Mouse (Mus musculus) forebrain, embryonic 13.5 days (tissue): ENCODE data around the gene Hlcs. TPM values are rescaled to one million over a fixed set of nuclear protein-coding genes. Genes with fewer than 3 reads are reported as not detected.

ENCODE experiments used
- ATAC-seq: fragments of 200-750 bp; cut with Nextera tagmentation; 2 replicates; pipeline ENCODE4 v1.8.0; 2017
- H3K27ac ChIP-seq: fragments of 300-500 bp; sonication (generic); 2 replicates; pipeline ENCODE4 v1.5.1; 2015; ENCODE audit warnings: inconsistent platforms, mild to moderate bottlenecking, moderate library complexity
- H3K27me3 ChIP-seq: fragments of 300-500 bp; sonication (generic); 2 replicates; pipeline ENCODE4 v1.6.1; 2015; ENCODE audit warnings: mild to moderate bottlenecking, inconsistent platforms
- H3K36me3 ChIP-seq: fragments of 300-500 bp; sonication (generic); 2 replicates; pipeline ENCODE4 v1.6.1; 2015; ENCODE audit warnings: mild to moderate bottlenecking, inconsistent platforms; ENCODE audit not compliant: poor library complexity, severe bottlenecking
- H3K4me1 ChIP-seq: fragments of 300-500 bp; sonication (generic); 2 replicates; pipeline ENCODE4 v1.6.1; 2015; ENCODE audit warnings: inconsistent platforms
- H3K4me2 ChIP-seq: fragments of 300-500 bp; sonication (generic); 2 replicates; pipeline ENCODE4 v1.6.1; 2015; ENCODE audit warnings: inconsistent platforms, mild to moderate bottlenecking, moderate library complexity
- H3K4me3 ChIP-seq: fragments of 300-500 bp; sonication (generic); 2 replicates; pipeline ENCODE4 v1.5.1; 2015; ENCODE audit warnings: mild to moderate bottlenecking, inconsistent platforms
- H3K9ac ChIP-seq: fragments of 300-500 bp; sonication (generic); 2 replicates; pipeline ENCODE4 v1.6.1; 2015; ENCODE audit warnings: mild to moderate bottlenecking, inconsistent platforms
- H3K9me3 ChIP-seq: fragments of 300-500 bp; sonication (generic); replicated peaks from 2 replicates; pipeline ENCODE4 v1.6.1; 2016; ENCODE audit warnings: inconsistent platforms
- WGBS: fragments of 180-500 bp; shearing (Covaris S2); methylation state at CpG from one replicate; pipeline ENCODE4 v1.1.7; 2015; 5-methylcytosine and 5-hydroxymethylcytosine counted together
- polyA plus RNA-seq: library from polyadenylated mRNA; unstranded; fragments of >200 nt; fragmentation: Nextera tagmentation; extraction: Ambion mirVana; gene quantifications from 2 replicates; pipeline ENCODE4 v1.2.1, GENCODE M21; 2015

The Hlcs gene
- polyA plus RNA-seq, 1 experiment from 2014 or later, result 9.0 TPM

DNA sequence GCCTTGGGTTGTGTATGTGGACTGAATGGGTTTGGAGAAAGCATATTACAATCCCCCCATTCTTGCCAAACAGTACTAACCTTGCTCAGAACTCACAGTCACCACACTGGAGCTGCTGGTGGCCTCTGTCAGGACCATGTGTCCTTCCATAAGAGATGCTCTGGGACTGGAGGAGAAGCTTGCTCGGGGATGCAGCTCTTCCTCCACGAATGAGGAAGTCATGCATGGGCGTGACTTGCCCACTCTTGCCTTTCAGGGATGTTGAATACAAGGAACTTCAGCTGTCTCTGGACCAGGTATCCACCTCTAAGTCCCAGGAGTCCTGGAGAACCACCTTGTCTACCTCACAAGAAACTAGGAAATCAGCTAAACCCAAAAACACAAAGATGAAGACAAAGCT, 191.0 kb downstream of the Hlcs start:
- Histone ChIP-seq H3K9ac (no peak overlapping the region), H3K27me3 (peaks cover 77% of the 10 kb centered on the region), H3K27ac (no peak overlapping the region), H3K4me2 (no peak overlapping the region), H3K4me3 (no peak overlapping the region), H3K36me3 (no peaks in the 10 kb centered on the region), H3K9me3 (no peaks in the 10 kb centered on the region), H3K4me1 (peaks cover 41% of the 10 kb centered on the region)
- 91% methylated on average over 3 of the region's 3 CpGs for WGBS
- ATAC-seq, result no peak

DNA sequence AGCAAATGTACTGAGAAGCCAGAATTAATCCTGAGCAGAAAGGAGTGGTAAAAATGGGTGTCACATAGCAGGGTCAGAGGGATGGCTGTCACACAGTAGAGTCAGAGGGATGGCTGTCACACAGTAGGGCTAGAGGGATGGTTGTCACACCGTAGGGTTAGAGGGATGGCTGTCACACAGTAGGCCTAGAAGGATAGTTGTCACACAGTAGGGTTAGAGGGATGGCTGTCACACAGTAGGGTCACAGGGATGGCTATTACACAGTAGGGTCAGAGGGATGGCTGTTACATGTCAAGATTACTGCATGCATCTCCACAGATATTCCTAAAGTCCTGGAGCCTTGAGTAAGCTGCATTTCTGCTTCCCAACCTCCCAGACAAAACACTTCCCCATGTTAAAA, 195.0 kb downstream of the Hlcs start:
- Histone ChIP-seq H3K9ac (no peak overlapping the region), H3K27me3 (peaks cover 60% of the 10 kb centered on the region)
- WGBS, result 96% methylated on average over 1 of the region's 1 CpGs

DNA sequence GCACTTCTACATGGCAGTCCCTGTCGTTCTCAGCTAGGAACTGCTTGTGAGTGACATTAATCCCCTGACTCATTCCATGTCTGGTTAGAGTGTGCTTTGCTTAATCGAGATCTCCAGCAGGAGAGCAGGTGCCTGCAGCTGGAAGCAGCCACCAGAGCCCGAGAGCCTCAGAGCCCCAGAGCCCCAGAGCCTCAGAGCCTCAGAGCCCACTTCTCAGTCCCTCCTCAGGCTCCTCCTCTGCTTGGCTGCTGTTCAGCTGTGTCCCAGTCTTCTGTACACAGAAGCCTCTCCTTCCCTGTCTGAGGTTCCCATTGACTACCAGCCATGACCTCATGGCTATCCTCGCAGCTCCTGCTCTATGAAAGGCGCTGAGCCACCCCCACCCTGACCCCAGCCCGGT, 196.0 kb downstream of the Hlcs start:
- Histone ChIP-seq H3K27ac (no peak overlapping the region), H3K4me2 (no peak overlapping the region), H3K9me3 (no peaks in the 10 kb centered on the region), H3K4me3 (no peak overlapping the region), H3K36me3 (no peaks in the 10 kb centered on the region), H3K4me1 (peaks cover 12% of the 10 kb centered on the region; the same call in 1 of the 2 replicates), H3K27me3 (peaks cover 50% of the 10 kb centered on the region), H3K9ac (no peak overlapping the region)
- ATAC-seq, result no peak
- 49% methylated on average over 6 of the region's 6 CpGs for WGBS

More for the DNA sequence above, 195.0 kb downstream of the Hlcs start:
- no peaks in the 10 kb centered on the region for H3K36me3 ChIP-seq
- no peak overlapping the region for H3K4me3 ChIP-seq
- peaks cover 18% of the 10 kb centered on the region for H3K4me1 ChIP-seq
- H3K4me2 ChIP-seq, result no peak overlapping the region
- no peak for ATAC-seq
- no peaks in the 10 kb centered on the region for H3K9me3 ChIP-seq
- H3K27ac ChIP-seq, result no peak overlapping the region

DNA sequence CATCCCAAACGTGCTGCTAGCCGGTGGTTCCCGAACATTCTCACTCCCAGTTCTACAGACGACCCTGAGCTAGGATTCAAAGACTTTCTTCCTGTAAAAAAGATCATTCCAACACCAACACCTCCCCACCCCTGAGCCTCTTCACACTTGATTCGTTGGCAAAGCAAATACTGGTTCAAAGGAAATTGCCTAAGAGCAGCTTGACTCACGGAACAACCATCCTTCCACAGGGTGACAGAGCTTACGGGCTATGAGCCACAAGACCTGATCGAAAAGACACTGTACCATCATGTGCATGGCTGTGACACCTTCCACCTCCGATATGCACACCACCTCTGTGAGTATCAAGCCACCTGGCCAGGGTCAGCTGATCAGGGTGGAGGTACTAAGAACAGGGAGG, 198.7 kb downstream of the Hlcs start:
- Histone ChIP-seq H3K4me2 (no peak overlapping the region), H3K27me3 (peaks cover 38% of the 10 kb centered on the region), H3K4me1 (0 out of 2 replicates have a peak, but pooled peaks cover 6% of the 10 kb centered on the region), H3K9me3 (no peaks in the 10 kb centered on the region), H3K9ac (no peak overlapping the region), H3K4me3 (no peak overlapping the region), H3K27ac (no peak overlapping the region), H3K36me3 (no peaks in the 10 kb centered on the region)
- no peak for ATAC-seq
- 85% methylated on average over 9 of the region's 9 CpGs for WGBS

DNA sequence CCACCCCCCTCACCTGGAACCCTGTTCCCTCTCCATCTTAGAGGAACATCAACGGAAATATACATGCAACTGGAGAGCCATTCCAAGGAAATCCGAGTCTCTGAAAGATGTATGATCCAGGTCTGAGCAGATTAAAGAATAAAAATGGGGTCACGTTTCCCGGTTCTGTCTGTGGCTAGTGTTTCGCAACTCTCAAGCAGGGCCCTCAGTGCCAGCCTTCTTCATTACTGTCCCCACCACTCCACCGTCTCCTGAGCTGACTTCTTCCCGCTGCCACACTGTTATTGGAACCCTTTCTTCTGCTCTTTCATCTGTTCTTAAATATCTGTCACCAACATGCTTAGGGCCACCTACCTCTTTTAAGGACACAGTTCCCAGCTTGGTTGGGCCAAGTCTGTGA, 200.2 kb downstream of the Hlcs start:
- no peak overlapping the region for H3K9ac ChIP-seq
- H3K4me3 ChIP-seq, result no peak overlapping the region
- H3K27ac ChIP-seq, result no peak overlapping the region
- no peaks in the 10 kb centered on the region for H3K9me3 ChIP-seq
- H3K27me3 ChIP-seq, result peaks cover 31% of the 10 kb centered on the region
- H3K4me2 ChIP-seq, result no peak overlapping the region
- H3K36me3 ChIP-seq, result no peaks in the 10 kb centered on the region
- 0 out of 2 replicates have a peak, but pooled peaks cover 6% of the 10 kb centered on the region for H3K4me1 ChIP-seq
- ATAC-seq, result no peak
- WGBS, result 87% methylated on average over 7 of the region's 7 CpGs

DNA sequence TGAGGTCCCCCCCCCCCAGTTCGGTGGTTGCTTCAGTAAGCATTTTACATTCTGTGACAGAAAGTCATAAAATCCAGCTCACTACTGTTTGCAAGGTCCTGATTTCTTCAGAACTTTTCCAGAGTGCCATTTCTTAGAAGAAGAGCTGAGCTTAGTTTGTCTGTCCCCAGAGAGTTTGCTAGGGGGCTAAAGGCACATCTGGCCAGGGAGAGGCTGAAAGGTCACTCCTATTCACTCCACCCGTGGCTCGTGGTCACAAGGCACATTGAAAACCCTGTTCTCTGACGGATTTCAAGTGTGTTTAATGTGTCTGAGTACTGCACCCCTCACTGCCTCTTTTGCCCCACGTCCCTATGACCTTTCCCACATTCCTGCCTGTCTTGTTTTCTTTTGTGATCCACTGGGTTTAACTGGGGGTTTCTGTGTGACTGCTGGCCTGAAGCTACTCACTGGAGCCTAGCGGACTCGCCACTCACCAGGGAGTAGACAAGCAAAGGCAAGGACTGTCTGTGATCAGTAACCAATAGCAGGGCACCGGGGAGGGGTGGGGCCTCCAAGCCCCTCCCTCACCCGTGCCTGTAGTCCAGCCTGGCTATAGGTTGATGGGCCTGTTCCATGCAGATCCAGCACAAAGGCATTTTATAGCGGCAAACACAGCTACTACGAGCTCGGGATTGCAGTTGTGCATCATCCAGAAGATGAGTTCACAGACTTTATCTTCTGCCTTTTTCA, 215.5 kb downstream of the Hlcs start:
- H3K27ac ChIP-seq, result no peak overlapping the region
- no peak for ATAC-seq
- H3K4me2 ChIP-seq, result no peak overlapping the region
- H3K9ac ChIP-seq, result no peak overlapping the region
- H3K27me3 ChIP-seq, result peaks cover 83% of the 10 kb centered on the region
- H3K4me3 ChIP-seq, result no peak overlapping the region
- WGBS, result 5% methylated on average over 12 of the region's 12 CpGs
- H3K9me3 ChIP-seq, result no peaks in the 10 kb centered on the region
- H3K4me1 ChIP-seq, result peaks cover 7% of the 10 kb centered on the region; the same call in 1 of the 2 replicates
- H3K36me3 ChIP-seq, result no peaks in the 10 kb centered on the region

DNA sequence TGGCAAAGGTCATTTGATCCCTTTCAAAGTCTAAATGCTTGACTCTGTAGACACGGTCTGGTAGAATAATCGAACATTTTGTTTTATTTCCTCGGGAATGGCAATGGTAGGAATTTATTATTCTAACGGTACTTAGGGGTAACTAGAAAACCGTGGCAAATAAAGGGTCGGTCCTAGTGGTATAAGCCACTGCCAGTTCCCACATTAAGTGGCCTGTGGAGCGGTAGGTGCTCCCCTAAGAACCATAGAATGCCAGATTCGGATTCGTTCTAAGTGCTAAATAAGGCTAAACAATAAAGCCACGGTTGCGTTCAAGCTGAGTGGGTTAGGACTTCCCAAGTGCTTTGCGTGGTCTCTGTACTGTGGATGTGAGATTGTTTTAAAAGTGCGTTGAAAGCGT, 216.9 kb downstream of the Hlcs start:
- Histone ChIP-seq H3K27me3 (peaks cover 92% of the 10 kb centered on the region), H3K9ac (no peak overlapping the region), H3K4me3 (no peak overlapping the region), H3K9me3 (no peaks in the 10 kb centered on the region), H3K4me1 (peaks cover 7% of the 10 kb centered on the region; the same call in 1 of the 2 replicates), H3K4me2 (no peak overlapping the region), H3K27ac (no peak overlapping the region), H3K36me3 (no peaks in the 10 kb centered on the region)
- WGBS, result 2% methylated on average over 14 of the region's 14 CpGs
- ATAC-seq, result no peak

DNA sequence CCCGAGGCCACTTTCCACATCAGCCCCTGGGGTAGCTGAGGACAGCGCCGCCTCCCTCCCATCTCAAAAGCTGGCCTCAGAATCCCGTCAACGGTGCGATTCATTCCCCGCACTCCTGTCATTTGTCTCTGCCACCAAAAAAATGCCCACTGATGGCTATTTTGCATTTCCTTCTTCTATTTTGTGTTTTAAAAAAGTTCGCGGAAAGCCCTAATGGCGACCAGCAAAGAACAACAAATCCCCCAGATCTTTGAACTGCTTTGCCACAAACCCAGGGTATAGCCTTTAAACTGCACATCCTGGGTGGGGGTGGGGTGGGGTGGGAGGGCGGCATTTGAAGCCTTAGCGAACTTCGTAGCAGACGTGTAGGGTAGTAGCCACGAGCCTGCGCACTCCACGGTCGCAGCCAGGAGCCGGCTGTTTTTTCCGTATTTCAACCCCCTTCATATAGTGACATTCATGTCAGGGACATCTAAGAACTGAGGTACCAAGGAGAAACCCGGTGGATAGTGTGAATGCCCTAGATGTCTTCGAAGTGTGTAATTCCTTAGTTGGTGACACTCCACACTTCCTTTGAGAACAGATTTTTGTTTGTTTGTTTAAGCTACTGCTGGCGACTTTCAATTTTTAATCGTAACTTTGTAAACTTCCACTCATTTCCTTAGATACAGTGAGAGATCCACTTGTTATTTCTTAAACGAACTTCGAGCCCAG, 218.1 kb downstream of the Hlcs start:
- no peak overlapping the region for H3K4me3 ChIP-seq
- H3K27ac ChIP-seq, result no peak overlapping the region
- H3K9ac ChIP-seq, result no peak overlapping the region
- H3K4me2 ChIP-seq, result no peak overlapping the region
- H3K9me3 ChIP-seq, result no peaks in the 10 kb centered on the region
- 1% methylated on average over 26 of the region's 26 CpGs for WGBS
- no peak for ATAC-seq
- peaks cover 96% of the 10 kb centered on the region for H3K27me3 ChIP-seq
- H3K4me1 ChIP-seq, result peaks cover 7% of the 10 kb centered on the region; the same call in 1 of the 2 replicates
- no peaks in the 10 kb centered on the region for H3K36me3 ChIP-seq

DNA sequence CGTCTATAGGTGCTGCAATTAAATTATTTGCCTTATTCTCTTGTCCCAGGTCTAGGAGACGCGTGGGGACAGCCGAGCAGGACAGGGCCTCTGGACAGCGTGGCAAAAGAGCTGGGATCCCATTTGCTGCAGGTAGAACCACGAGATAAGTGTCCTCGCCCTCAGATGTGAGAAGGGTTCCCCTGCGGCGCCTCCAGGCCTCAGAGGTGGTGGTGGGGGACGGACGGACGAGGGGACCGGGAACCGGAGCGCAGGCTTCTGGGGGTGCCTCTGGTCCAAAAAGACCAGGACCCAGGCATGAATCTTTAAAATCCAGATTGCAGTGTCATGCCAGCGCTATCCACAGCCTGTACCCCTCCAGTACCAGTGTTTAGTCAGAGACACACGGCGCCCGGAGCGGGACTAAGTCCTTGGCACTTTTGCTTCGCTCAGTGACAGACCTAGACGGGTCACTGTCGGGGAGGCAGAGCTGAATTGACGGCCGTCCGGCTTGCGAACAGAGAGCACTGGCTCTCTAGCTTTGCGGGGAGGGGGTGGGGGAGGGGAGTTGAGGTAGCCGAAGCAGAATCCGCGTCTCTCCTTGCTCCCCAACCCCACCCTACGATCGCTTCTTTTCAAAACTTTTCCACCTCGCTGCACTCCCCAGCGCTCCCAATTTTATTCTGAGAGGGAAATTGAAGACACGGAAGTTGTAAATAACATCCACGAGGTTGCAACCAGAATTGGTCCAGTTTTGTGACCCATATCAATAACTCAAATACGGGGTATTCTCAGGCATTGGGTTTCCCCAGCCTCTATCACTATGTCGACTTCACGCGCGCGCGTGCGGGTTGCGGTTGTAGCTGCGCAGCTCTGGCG, 218.9 kb downstream of the Hlcs start:
- Histone ChIP-seq H3K27ac (no peak overlapping the region), H3K9ac (no peak overlapping the region), H3K27me3 (peaks cover 96% of the 10 kb centered on the region), H3K4me1 (peaks cover 7% of the 10 kb centered on the region; the same call in 1 of the 2 replicates), H3K9me3 (no peaks in the 10 kb centered on the region), H3K4me2 (no peak overlapping the region), H3K4me3 (no peak overlapping the region), H3K36me3 (no peaks in the 10 kb centered on the region)
- ATAC-seq, result no peak
- under 1% methylated on average over 47 of the region's 48 CpGs for WGBS

DNA sequence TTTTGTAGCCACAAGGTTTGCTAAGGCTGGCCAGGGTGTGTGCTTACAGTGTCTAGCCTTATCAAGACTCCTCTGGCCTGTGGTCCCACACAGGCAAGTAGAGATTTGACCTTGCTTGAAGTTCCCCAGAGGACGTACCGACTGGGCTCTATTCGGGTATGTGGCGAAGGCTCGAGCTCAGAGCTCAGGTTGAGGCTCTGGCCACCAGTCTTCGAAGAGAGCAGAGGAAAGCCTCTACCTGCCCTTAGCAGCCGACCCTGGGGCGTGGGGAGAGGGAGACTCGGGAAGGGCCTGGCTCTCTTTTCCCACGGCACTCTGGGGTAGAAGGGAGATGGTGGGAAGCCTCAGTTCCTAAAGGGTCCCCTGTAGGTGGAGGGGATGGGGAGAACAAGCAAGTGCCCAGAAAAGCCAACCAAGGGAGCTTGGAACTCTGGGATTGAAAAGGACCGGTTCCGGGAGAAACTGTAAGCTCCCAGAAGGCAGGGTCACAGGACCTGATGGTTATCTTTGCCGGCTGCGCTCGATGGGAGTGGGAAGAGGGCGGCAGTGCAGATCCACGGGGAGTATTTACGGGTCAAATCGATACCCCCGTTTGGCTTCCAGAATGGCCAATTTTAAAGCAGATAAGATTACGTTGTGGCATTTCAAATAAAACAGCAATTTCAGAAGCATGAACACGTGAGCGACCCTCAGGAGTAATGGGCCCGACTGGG, 220.1 kb downstream of the Hlcs start:
- Histone ChIP-seq H3K36me3 (no peaks in the 10 kb centered on the region), H3K4me2 (no peak overlapping the region), H3K9ac (no peak overlapping the region), H3K4me3 (no peak overlapping the region), H3K27ac (no peak overlapping the region), H3K4me1 (peaks cover 7% of the 10 kb centered on the region; the same call in 1 of the 2 replicates), H3K9me3 (no peaks in the 10 kb centered on the region), H3K27me3 (peaks cover 96% of the 10 kb centered on the region)
- WGBS, result under 1% methylated on average over 24 of the region's 24 CpGs
- ATAC-seq, result no peak

DNA sequence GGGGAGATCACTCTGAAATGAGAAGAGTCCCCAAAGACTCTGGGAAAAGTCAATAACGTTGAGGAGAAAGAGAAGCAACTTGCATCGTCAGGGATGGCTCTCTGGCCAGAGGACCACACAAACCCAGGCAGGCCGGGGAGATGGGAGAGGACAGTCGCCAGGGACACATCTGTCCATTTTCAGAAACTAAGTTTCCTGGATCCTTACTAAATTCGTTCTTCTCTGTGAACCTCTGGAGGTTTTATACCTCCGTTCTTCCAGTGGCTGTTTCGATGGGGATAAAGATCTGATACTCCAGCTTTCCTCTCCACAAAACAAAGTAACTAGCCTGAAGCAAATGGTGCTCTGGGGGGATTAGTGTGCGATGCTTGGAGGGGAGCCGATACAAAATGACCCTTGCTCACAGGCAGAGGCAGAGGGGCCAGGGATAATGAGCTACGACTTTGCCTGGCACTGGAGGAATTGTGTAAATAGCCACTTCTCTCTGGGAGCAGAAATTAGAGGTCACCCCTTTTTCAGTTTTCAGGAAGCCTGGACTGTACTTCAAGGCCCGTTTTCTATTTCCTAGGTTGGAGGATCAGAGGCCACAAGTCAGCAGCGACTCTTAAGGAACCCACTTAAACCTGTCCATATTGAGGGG, 220.7 kb downstream of the Hlcs start:
- Histone ChIP-seq H3K4me2 (no peak overlapping the region), H3K27me3 (peaks cover 96% of the 10 kb centered on the region), H3K9ac (no peak overlapping the region), H3K27ac (no peak overlapping the region), H3K36me3 (no peaks in the 10 kb centered on the region), H3K4me1 (0 out of 2 replicates have a peak, but pooled peaks cover 3% of the 10 kb centered on the region), H3K4me3 (no peak overlapping the region), H3K9me3 (no peaks in the 10 kb centered on the region)
- under 1% methylated on average over 12 of the region's 12 CpGs for WGBS
- no peak for ATAC-seq
